Mouse (Mus musculus): Measurements from ENCODE around the gene Map1lc3a. TPM values are rescaled to one million over a fixed set of nuclear protein-coding genes. Genes with fewer than 3 reads are reported as not detected.

Gene Map1lc3a
- polyA plus RNA-seq, 1 experiment from 2014 or later, result 772 TPM

DNA sequence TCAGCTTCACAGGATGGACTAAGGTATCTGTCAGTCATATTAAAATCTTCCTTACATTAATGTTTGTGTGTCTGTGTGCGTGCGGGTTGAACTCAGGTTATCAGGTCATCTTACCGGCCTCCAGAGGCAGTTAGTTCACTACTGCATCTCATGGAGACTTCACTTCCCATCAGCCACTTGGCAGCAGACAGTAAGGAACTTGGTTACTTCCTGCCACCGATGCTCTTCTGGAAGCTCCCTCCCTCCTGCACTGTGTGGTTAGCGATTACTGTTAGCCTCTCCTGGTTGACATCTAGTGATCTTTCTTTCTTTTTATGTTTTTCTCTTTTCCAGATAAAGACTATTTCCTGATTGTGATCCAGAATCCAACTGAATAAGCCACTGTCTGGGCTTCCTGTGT lies 26.5 kb upstream of the Map1lc3a start:
- no peak overlapping the region for H3K9ac ChIP-seq (ENCODE audit: low read depth, low read length)
- 96% methylated on average over 5 of the region's 5 CpGs for WGBS
- H3K4me2 ChIP-seq (ENCODE audit: low read length), result no peak overlapping the region
- no peak overlapping the region for H3K4me3 ChIP-seq (ENCODE audit: low read length)
- no peak overlapping the region for H3K27ac ChIP-seq (ENCODE audit: low read depth, low read length)
- ATAC-seq, result no peak
- peaks cover 58% of the 10 kb centered on the region for H3K36me3 ChIP-seq (ENCODE audit: control insufficient read depth, insufficient read depth, low read length)
- no peaks in the 10 kb centered on the region for H3K27me3 ChIP-seq (replicated peaks; ENCODE audit: control insufficient read depth, insufficient read depth, low read length)
- H3K4me1 ChIP-seq (ENCODE audit: control insufficient read depth, insufficient read depth, low read depth, low read length), result no peaks in the 10 kb centered on the region
- no peaks in the 10 kb centered on the region for H3K9me3 ChIP-seq (ENCODE audit: control insufficient read depth, low read length)

DNA sequence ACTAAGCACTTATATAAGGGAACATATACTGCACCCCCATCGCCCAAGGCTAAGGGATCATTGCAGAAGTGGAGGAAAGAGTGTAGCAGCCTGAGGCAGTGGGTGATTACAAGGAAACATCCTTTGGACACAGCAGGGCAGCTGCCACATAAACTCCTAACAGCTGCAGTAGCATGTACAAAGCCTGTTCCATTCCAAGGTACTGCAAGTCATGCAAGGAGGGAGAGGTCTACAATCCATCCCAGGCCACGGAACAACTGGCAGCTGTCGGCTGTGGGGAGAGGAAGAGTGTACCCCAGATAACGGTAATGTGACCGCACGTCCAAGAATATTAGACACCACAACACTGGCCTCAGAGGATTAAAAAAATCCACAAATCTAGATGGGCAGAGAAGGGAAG lies 10.6 kb upstream of the Map1lc3a start:
- Histone ChIP-seq H3K36me3 (ENCODE audit: control insufficient read depth, insufficient read depth, low read length) (no peaks in the 10 kb centered on the region), H3K4me3 (ENCODE audit: low read length) (no peak overlapping the region), H3K9ac (ENCODE audit: low read depth, low read length) (no peak overlapping the region), H3K27me3 (replicated peaks; ENCODE audit: control insufficient read depth, insufficient read depth, low read length) (no peaks in the 10 kb centered on the region), H3K27ac (ENCODE audit: low read depth, low read length) (no peak overlapping the region), H3K4me2 (ENCODE audit: low read length) (no peak overlapping the region), H3K9me3 (ENCODE audit: control insufficient read depth, low read length) (no peaks in the 10 kb centered on the region), H3K4me1 (ENCODE audit: control insufficient read depth, insufficient read depth, low read depth, low read length) (no peaks in the 10 kb centered on the region)
- no peak for ATAC-seq
- 93% methylated on average over 6 of the region's 6 CpGs for WGBS

DNA sequence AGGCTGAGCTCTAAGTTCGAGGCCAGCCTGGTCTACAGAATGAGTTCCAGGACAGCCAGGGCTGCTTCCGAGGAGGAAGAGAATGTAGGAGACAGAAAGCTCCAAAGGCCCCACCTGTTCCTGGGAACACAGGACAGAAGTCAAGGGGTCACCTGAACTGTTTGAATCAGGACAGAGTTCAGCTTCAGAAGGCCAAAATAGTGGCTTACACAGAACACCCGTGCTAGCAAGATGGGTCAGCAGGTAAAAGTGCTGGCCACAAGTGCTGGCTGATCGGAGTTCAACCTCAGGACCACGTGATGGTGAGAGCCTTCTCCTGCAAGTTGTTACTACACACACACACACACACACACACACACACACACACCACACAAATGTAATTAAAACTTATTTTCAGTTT lies 9.2 kb upstream of the Map1lc3a start:
- H3K27me3 ChIP-seq (replicated peaks; ENCODE audit: control insufficient read depth, insufficient read depth, low read length), result no peaks in the 10 kb centered on the region
- H3K9ac ChIP-seq (ENCODE audit: low read depth, low read length), result no peak overlapping the region
- no peak overlapping the region for H3K4me2 ChIP-seq (ENCODE audit: low read length)
- no peaks in the 10 kb centered on the region for H3K9me3 ChIP-seq (ENCODE audit: control insufficient read depth, low read length)
- no peaks in the 10 kb centered on the region for H3K36me3 ChIP-seq (ENCODE audit: control insufficient read depth, insufficient read depth, low read length)
- H3K4me1 ChIP-seq (ENCODE audit: control insufficient read depth, insufficient read depth, low read depth, low read length), result no peaks in the 10 kb centered on the region
- WGBS, result 82% methylated on average over 5 of the region's 5 CpGs
- H3K27ac ChIP-seq (ENCODE audit: low read depth, low read length), result no peak overlapping the region
- ATAC-seq, result no peak
- no peak overlapping the region for H3K4me3 ChIP-seq (ENCODE audit: low read length)

DNA sequence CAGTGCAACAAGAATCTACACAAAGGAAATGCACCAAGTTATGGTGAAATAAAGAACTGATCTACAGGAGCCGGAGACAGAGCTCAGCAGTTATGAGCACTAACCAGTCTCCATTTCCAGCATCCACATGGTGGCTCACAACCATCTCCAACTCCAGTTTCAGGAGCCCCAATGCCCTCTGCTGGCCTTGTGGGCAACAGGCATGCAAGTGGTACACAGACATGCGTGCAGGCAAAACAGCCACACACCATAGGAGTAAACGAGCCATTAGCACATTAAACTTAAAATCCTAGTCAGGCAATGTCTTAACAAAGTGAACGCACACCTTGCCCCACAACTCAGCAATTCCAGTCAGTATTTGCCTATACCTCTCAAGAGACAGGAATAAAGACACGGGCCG lies 4.1 kb upstream of the Map1lc3a start:
- Histone ChIP-seq H3K27ac (ENCODE audit: low read depth, low read length) (no peak overlapping the region), H3K4me1 (ENCODE audit: control insufficient read depth, insufficient read depth, low read depth, low read length) (peaks cover under 1% of the 10 kb centered on the region), H3K27me3 (replicated peaks; ENCODE audit: control insufficient read depth, insufficient read depth, low read length) (no peaks in the 10 kb centered on the region), H3K9me3 (ENCODE audit: control insufficient read depth, low read length) (no peaks in the 10 kb centered on the region), H3K4me3 (ENCODE audit: low read length) (no peak overlapping the region), H3K36me3 (ENCODE audit: control insufficient read depth, insufficient read depth, low read length) (no peaks in the 10 kb centered on the region), H3K4me2 (ENCODE audit: low read length) (no peak overlapping the region), H3K9ac (ENCODE audit: low read depth, low read length) (no peak overlapping the region)
- no peak for ATAC-seq
- 84% methylated on average over 6 of the region's 6 CpGs for whole genome bisulfite sequencing

DNA sequence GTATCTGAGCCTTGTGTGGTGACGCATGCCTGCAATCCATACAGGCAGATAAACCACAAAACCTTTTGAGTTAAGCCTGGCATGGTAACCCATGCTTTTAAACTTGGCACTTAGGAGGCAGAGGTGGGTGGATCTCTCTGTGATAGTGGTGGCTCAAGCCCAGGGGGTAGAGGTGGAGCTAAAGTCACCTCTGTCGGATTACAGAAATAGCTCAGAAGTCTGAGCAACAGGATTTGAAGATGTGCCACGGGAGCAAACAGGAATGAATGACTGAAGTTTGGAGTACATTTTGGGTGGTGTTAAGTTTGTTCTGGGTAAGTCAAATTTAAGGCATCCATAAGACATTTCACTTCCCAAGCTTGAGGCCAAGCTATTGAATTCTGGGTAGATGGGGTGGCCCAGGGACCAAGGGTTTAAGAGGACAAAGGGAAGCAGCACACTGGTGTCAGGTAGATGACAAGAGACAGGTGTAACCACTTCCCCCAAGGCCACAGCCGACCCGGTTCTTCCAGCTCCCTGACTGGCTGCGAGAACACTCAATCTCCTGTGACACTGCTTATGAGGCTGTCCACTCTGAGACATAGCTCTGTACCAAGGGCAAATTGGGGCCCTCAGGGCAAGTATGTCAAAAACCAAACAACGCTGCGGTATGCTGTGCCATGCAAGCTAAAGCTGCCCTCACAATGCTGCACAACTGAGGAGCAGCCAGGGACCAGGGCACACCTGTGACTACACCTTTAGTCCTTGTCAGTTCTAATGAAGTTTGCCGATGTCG lies 3.5 kb upstream of the Map1lc3a start:
- peaks cover 7% of the 10 kb centered on the region for H3K4me1 ChIP-seq (ENCODE audit: control insufficient read depth, insufficient read depth, low read depth, low read length)
- no peak overlapping the region for H3K27ac ChIP-seq (ENCODE audit: low read depth, low read length)
- no peak overlapping the region for H3K9ac ChIP-seq (ENCODE audit: low read depth, low read length)
- H3K9me3 ChIP-seq (ENCODE audit: control insufficient read depth, low read length), result no peaks in the 10 kb centered on the region
- no peaks in the 10 kb centered on the region for H3K36me3 ChIP-seq (ENCODE audit: control insufficient read depth, insufficient read depth, low read length)
- ATAC-seq, result no peak
- 80% methylated on average over 10 of the region's 10 CpGs for WGBS
- no peak overlapping the region for H3K4me3 ChIP-seq (ENCODE audit: low read length)
- no peak overlapping the region for H3K4me2 ChIP-seq (ENCODE audit: low read length)
- H3K27me3 ChIP-seq (replicated peaks; ENCODE audit: control insufficient read depth, insufficient read depth, low read length), result no peaks in the 10 kb centered on the region

DNA sequence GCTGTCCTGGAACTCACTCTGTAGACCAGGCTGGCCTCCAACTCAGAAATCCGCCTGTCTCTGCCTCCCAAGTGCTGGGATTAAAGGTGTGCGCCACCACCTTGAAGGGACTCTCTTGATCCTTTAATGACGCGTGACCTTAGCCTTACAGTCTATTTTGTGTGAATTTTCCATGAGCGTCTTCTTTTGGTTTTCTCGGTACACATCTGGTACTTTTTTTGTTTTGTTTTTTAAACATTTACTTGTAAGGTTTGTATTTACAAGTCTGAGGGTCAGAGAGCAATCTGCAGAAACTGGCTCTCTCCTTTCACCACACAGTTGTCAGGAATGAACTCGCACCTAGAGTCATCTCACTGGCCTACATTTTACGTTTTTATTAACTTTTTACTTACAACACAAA lies 2.5 kb upstream of the Map1lc3a start:
- Histone ChIP-seq H3K4me3 (ENCODE audit: low read length) (no peak overlapping the region), H3K4me1 (ENCODE audit: control insufficient read depth, insufficient read depth, low read depth, low read length) (peaks cover 11% of the 10 kb centered on the region), H3K27me3 (replicated peaks; ENCODE audit: control insufficient read depth, insufficient read depth, low read length) (no peaks in the 10 kb centered on the region), H3K4me2 (ENCODE audit: low read length) (no peak overlapping the region), H3K27ac (ENCODE audit: low read depth, low read length) (no peak overlapping the region), H3K36me3 (ENCODE audit: control insufficient read depth, insufficient read depth, low read length) (no peaks in the 10 kb centered on the region; the same call in 1 of the 2 replicates), H3K9ac (ENCODE audit: low read depth, low read length) (no peak overlapping the region), H3K9me3 (ENCODE audit: control insufficient read depth, low read length) (no peaks in the 10 kb centered on the region)
- WGBS, result 92% methylated on average over 8 of the region's 8 CpGs
- ATAC-seq, result no peak

DNA sequence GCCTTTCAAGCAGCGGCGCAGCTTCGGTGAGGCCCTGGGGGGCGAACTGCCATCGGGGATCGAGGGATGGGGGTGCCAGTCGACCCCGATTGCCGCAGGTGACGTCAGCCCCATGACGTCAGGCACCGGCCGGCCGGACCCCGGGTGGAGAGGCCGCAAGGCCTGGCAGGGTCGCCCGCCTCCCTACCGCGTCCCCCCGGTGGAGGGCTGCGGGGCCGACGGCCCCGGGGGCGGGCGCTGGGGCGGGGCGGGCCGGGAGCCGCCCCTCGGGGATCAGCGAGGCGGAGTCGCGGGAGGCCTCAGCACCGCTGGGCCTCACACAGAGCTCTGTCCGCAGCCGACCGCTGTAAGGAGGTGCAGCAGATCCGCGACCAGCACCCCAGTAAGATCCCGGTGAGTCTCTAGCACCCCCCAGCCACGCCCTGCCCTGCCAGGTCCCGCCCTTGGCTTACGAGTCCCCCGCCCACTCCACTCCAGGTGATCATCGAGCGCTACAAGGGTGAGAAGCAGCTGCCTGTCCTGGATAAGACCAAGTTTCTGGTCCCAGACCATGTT lies 601 bp downstream of the Map1lc3a start:
- H3K27me3 ChIP-seq (replicated peaks; ENCODE audit: control insufficient read depth, insufficient read depth, low read length), result no peaks in the 10 kb centered on the region
- peaks cover 11% of the 10 kb centered on the region for H3K4me1 ChIP-seq (ENCODE audit: control insufficient read depth, insufficient read depth, low read depth, low read length)
- H3K4me2 ChIP-seq (ENCODE audit: low read length), result peak overlapping the region; percentile 78
- H3K27ac ChIP-seq (ENCODE audit: low read depth, low read length), result peak overlapping the region; percentile 92
- peak overlapping the region; percentile 99 for H3K9ac ChIP-seq (ENCODE audit: low read depth, low read length)
- H3K36me3 ChIP-seq (ENCODE audit: control insufficient read depth, insufficient read depth, low read length), result no peaks in the 10 kb centered on the region; the same call in 1 of the 2 replicates
- peak; percentile 65; the same call in 1 of the 2 replicates for ATAC-seq
- peak overlapping the region; percentile 97 for H3K4me3 ChIP-seq (ENCODE audit: low read length)
- WGBS, result 1% methylated on average over 26 of the region's 49 CpGs
- no peaks in the 10 kb centered on the region for H3K9me3 ChIP-seq (ENCODE audit: control insufficient read depth, low read length)

DNA sequence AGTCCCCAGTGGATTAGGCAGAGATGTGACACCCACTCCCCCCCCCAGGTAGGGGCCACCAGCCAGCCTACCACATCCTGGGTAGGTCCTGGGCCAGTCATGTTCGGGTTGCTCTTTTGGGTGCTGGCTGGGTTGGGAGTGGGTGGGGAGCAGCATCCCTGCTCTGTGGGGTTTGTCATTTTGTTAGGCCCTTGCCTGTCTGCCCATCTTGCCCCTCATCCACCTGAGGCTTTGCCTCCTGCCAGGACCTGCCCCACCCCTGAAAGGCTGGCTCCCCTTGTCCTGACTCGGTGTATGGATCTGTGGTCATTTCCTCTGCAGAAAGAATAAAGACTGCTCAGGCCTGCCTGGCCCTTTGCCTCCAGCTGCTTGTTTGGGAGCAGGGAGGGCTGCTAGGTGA lies 1.6 kb downstream of the Map1lc3a start:
- peak overlapping the region; percentile 97 for H3K4me3 ChIP-seq (ENCODE audit: low read length)
- no peaks in the 10 kb centered on the region for H3K9me3 ChIP-seq (ENCODE audit: control insufficient read depth, low read length)
- H3K27me3 ChIP-seq (replicated peaks; ENCODE audit: control insufficient read depth, insufficient read depth, low read length), result no peaks in the 10 kb centered on the region
- ATAC-seq, result no peak
- H3K36me3 ChIP-seq (ENCODE audit: control insufficient read depth, insufficient read depth, low read length), result no peaks in the 10 kb centered on the region; the same call in 1 of the 2 replicates
- H3K9ac ChIP-seq (ENCODE audit: low read depth, low read length), result no peak overlapping the region
- peaks cover 11% of the 10 kb centered on the region for H3K4me1 ChIP-seq (ENCODE audit: control insufficient read depth, insufficient read depth, low read depth, low read length)
- no peak overlapping the region for H3K27ac ChIP-seq (ENCODE audit: low read depth, low read length)
- peak overlapping the region; percentile 78 for H3K4me2 ChIP-seq (ENCODE audit: low read length)
- 93% methylated on average over 2 of the region's 2 CpGs for WGBS

DNA sequence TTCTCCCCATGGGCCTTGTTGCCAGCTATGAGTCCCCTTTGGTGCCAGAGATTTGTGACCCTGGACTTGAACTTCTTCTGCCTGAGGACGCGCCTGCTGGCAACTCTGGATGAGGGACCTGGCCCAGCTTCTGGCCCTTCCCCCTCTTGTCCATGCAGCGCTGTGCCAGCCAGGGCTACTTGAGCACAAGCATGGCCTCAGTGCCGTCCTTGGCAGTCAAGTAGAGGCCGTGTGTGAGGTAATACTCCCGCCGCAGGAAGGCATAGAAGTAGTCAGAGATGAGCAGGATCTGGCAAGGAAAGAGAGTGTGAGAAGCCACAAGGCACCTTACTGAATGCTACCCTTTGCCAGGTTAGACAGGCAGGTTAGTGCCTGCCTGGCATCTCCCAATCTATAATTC lies 2.3 kb downstream of the Map1lc3a start:
- Histone ChIP-seq H3K9ac (ENCODE audit: low read depth, low read length) (no peak overlapping the region), H3K9me3 (ENCODE audit: control insufficient read depth, low read length) (no peaks in the 10 kb centered on the region), H3K36me3 (ENCODE audit: control insufficient read depth, insufficient read depth, low read length) (no peaks in the 10 kb centered on the region; the same call in 1 of the 2 replicates), H3K4me1 (ENCODE audit: control insufficient read depth, insufficient read depth, low read depth, low read length) (peaks cover 11% of the 10 kb centered on the region), H3K27me3 (replicated peaks; ENCODE audit: control insufficient read depth, insufficient read depth, low read length) (no peaks in the 10 kb centered on the region), H3K4me2 (ENCODE audit: low read length) (no peak overlapping the region), H3K27ac (ENCODE audit: low read depth, low read length) (no peak overlapping the region), H3K4me3 (ENCODE audit: low read length) (no peak overlapping the region)
- 88% methylated on average over 7 of the region's 7 CpGs for WGBS
- no peak for ATAC-seq
